Mouse (Mus musculus) brain, embryonic 14.5 days (tissue): ENCODE data around the gene Vps13c.

Experiments used
- CTCF ChIP-seq: fragments of 200-500 bp; IDR thresholded peaks from 2 replicates; pipeline ENCODE4 v1.5.1; 2012; ENCODE audit warnings: inconsistent platforms, mild to moderate bottlenecking, moderate library complexity, borderline replicate concordance; ENCODE audit not compliant: insufficient read depth, insufficient read length; ENCODE audit errors: extremely low read depth
- POLR2A ChIP-seq: fragments of 200-500 bp; IDR thresholded peaks from 2 replicates; pipeline ENCODE4 v1.6.1; 2012; ENCODE audit warnings: mild to moderate bottlenecking, inconsistent platforms, borderline replicate concordance; ENCODE audit not compliant: poor library complexity, insufficient read depth, insufficient read length, severe bottlenecking; ENCODE audit errors: extremely low read depth

DNA sequence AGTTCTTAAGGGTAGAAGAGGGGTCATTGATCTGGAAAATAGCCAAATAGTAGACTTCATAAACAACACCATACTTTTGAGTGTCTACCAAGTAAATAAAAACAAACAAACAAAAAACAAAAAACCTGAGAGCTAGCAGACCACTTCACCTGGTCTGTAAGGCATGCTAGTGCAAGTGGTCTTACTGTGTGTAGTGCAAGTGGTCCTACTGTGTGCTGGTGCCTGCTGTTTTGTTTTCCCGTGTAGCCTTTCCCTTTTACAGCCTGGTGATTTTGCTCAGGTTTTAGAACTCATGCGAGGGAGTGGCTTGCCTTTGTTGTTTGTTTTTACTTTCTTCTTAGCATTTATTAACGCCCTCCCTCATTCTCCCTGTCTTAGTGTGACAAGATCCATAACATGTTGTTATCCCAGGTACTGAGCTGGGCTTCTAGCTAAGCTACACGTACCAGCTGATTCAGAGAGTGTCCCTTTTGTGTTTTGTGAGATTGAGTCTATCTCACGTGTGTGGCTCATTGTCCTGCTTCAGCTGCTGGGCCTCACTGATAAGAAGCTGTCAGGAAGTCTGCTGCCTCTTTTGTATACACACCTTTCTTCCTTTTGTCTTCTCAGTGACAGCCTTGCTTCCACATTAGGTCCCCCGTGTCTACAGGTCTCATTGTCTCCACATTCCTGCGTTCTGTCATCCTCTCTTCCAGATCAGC is 34.5 kb downstream of the Vps13c start:
- TF ChIP-seq POLR2A, result no peak
- no peak for TF ChIP-seq CTCF
